Mouse (Mus musculus) E14TG2a.4 (cell line): ENCODE results near the gene Becn1.

ENCODE experiments used
- CTCF ChIP-seq: conservative IDR thresholded peaks from 2 replicates; pipeline ENCODE4 v1.5.1; 2014; ENCODE audit warnings: low read length
- NANOG ChIP-seq: IDR thresholded peaks from 2 replicates; pipeline ENCODE4 v1.6.1; 2014; ENCODE audit warnings: borderline replicate concordance, low read length, mixed read lengths
- POU5F1 ChIP-seq: IDR thresholded peaks from 2 replicates; pipeline ENCODE4 v1.6.1; 2014; ENCODE audit warnings: low read length, borderline replicate concordance

DNA sequence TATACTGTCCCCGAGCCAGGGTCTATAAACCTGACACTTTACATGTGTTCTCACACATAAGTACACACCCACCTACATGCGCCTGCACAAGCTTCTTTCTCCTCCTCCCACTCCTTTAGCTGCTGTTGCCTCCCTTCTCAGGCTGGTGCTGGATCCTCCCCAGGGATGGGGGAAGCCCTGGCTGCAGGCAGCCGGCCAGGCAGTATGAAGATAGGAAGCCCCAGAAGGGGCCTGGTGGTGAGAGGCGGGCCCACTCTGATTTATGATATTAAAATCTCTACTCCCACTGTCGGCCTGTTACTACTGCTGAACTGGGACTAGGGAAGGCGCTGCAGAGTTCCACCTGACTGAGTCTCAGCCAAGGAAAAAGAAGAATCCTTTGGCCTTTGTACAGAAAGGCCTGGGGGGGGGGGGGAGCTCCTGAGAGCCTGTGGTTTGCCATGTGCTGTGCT lies 42.8 kb downstream of the Becn1 start:
- TF ChIP-seq NANOG, result no peak
- TF ChIP-seq CTCF, result no peak
- no peak for TF ChIP-seq POU5F1
